Mouse (Mus musculus) CH12.LX (cell line): ENCODE measurements around the gene Gse1.

Source experiments
- BHLHE40 ChIP-seq: IDR thresholded peaks from 2 replicates; pipeline ENCODE4 v1.6.1; 2011; ENCODE audit warnings: mild to moderate bottlenecking, low read depth, low read length, improper control_type of control experiment
- CTCF ChIP-seq, 2 experiments: IDR thresholded peaks in 1 of 2; conservative IDR thresholded peaks in 1 of 2; 2 replicates each; pipeline ENCODE4 v1.5.1; 2011 to 2012; ENCODE audit warnings: low read depth in 2 of 2, low read length in 2 of 2, improper control_type of control experiment in 1 of 2, inconsistent platforms in 1 of 2, mild to moderate bottlenecking in 1 of 2, moderate library complexity in 1 of 2
- EP300 ChIP-seq: IDR thresholded peaks from 2 replicates; pipeline ENCODE4 v1.6.1; 2011; ENCODE audit warnings: low read length, improper control_type of control experiment
- HCFC1 ChIP-seq: IDR thresholded peaks from 2 replicates; pipeline ENCODE4 v1.6.1; 2012; ENCODE audit warnings: low read depth, mild to moderate bottlenecking, inconsistent platforms, low read length, improper control_type of control experiment
- IRF4 ChIP-seq: IDR thresholded peaks from 2 replicates; pipeline ENCODE4 v1.6.1; 2014; ENCODE audit warnings: low read depth, mild to moderate bottlenecking, inconsistent platforms, low read length, improper control_type of control experiment
- POLR2A ChIP-seq: IDR thresholded peaks from 2 replicates; pipeline ENCODE4 v1.6.1; 2011; ENCODE audit warnings: low read depth, mild to moderate bottlenecking, improper control_type of control experiment, low read length
- UBTF ChIP-seq: IDR thresholded peaks from 2 replicates; pipeline ENCODE4 v1.6.1; 2012; ENCODE audit warnings: low read depth, mild to moderate bottlenecking, inconsistent platforms, low read length, improper control_type of control experiment, moderate library complexity
- ZMIZ1 ChIP-seq: IDR thresholded peaks from 2 replicates; pipeline ENCODE4 v1.6.1; 2012; ENCODE audit warnings: low read depth, mild to moderate bottlenecking, inconsistent platforms, low read length, improper control_type of control experiment
- ZNF384 ChIP-seq: IDR thresholded peaks from 2 replicates; pipeline ENCODE4 v1.6.1; 2012; ENCODE audit warnings: low read depth, low read length, improper control_type of control experiment, inconsistent platforms

GRCm38 (mm10) chr8:120232398-120232797 is 4.1 kb downstream of the Gse1 start:
- TF ChIP-seq POLR2A (no peak), EP300 (no peak), BHLHE40 (no peak), ZNF384 (no peak), CTCF (conservative IDR thresholded peaks at IDR 0.05 in 1 of 2, IDR thresholded peaks at IDR 0.05 in 1 of 2; ENCODE audit: low read depth in 2 of 2, low read length in 2 of 2) (no peak), IRF4 (no peak), UBTF (no peak), HCFC1 (no peak), ZMIZ1 (no peak)
